Mouse (Mus musculus) right cerebral cortex, postnatal 25 days (tissue): Measurements from ENCODE around the gene Cpne5.
"Not testable (repeated sequence)": the region's sequence is repeated elsewhere in the genome, so short reads cannot be mapped to it uniquely, and the experiment has no call there.

ENCODE experiments used
- DNase-seq: peaks from one replicate; pipeline ENCODE4 v3.0.0; 2022

Cpne5 gene

GRCm38 (mm10) chr17:29123578-29124174, 114.3 kb downstream of the Cpne5 start:
- no peak for DNase-seq

- no peak for DNase-seq
Measured at GRCm38 (mm10) chr17:29122817-29123216, 115.2 kb downstream of the Cpne5 start.

- DNase-seq = no peak
Measured at GRCm38 (mm10) chr17:29120666-29121065, 117.3 kb downstream of the Cpne5 start.

- DNase-seq = no peak
Measured at GRCm38 (mm10) chr17:29118057-29118456, 119.9 kb downstream of the Cpne5 start.

GRCm38 (mm10) chr17:29117006-29117648, 120.8 kb downstream of the Cpne5 start:
- no peak for DNase-seq

GRCm38 (mm10) chr17:29116023-29116422, 121.9 kb downstream of the Cpne5 start:
- no peak for DNase-seq

- DNase-seq = no peak
Measured at GRCm38 (mm10) chr17:29113591-29114352, 124.2 kb downstream of the Cpne5 start, which contains the start of gene Rab44. Gene Rab44 (plus strand): TSS chr17:29114145.

GRCm38 (mm10) chr17:29111332-29111731, 126.6 kb downstream of the Cpne5 start:
- DNase-seq = no peak

- not testable (repeated sequence) for DNase-seq
Measured at GRCm38 (mm10) chr17:29110356-29110755, 127.6 kb downstream of the Cpne5 start.
